Mouse (Mus musculus): Measurements from ENCODE around the gene Otx1. TPM values are rescaled to one million over a fixed set of nuclear protein-coding genes. Genes with fewer than 3 reads are reported as not detected.

The Otx1 gene
- polyA plus RNA-seq, 1 experiment from 2014 or later: 9.5 TPM

- Histone ChIP-seq H3K36me3 (no peaks in the 10 kb centered on the region), H3K27ac (peak overlapping the region; percentile 39; the same call in 1 of the 2 replicates), H3K4me1 (peaks cover 36% of the 10 kb centered on the region), H3K9me3 (no peaks in the 10 kb centered on the region), H3K27me3 (peaks cover 76% of the 10 kb centered on the region), H3K4me3 (peak overlapping the region; percentile 22), H3K4me2 (peak overlapping the region; percentile 45), H3K9ac (peak overlapping the region; percentile 46; the same call in 1 of the 2 replicates)
- no peak for ATAC-seq (ENCODE audit: insufficient number of reproducible peaks, insufficient read depth, low FRiP score, low TSS enrichment, low read depth)
- WGBS: 6% methylated on average over 20 of the region's 20 CpGs
Observed at GRCm38 (mm10) chr11:22007088-22007780, 4.5 kb upstream of the Otx1 start.

DNA sequence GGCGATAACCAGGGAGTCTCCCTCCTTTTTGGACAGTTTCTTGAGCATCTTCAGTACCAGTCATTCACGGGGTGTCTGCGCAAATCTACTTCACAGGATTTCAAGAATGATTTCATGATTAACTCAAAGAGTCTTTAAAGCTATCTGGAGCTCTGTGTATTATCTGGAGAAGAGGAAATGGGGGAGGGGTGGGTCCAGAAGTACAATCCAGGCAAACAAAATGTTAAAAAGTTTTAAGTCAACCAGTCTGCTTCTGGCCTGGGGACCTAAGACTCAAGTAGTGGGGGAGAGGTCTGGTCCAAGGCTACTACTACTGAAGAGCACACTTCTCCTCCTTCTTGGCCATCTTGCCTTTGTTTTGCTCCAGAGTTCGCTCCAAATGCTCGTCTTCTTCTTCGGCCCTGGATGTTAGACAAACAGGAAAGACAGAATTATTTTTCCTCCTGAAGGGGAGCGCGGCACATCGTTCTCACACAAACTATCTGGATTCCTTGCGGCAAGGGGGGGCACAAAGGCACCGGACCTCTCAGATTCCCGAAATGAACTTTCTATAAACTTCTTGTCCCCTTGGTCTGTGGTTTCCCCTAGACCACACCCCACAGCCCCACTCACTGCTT lies 3.9 kb upstream of the Otx1 start:
- peaks cover 83% of the 10 kb centered on the region for H3K27me3 ChIP-seq
- peak overlapping the region; percentile 45 for H3K4me2 ChIP-seq
- no peaks in the 10 kb centered on the region for H3K36me3 ChIP-seq
- peak overlapping the region; percentile 22 for H3K4me3 ChIP-seq
- 20% methylated on average over 12 of the region's 12 CpGs for WGBS
- H3K9ac ChIP-seq: peak overlapping the region; percentile 46; the same call in 1 of the 2 replicates
- peaks cover 42% of the 10 kb centered on the region for H3K4me1 ChIP-seq
- peak overlapping the region; percentile 39; the same call in 1 of the 2 replicates for H3K27ac ChIP-seq
- ATAC-seq (ENCODE audit: insufficient number of reproducible peaks, insufficient read depth, low FRiP score, low TSS enrichment, low read depth): no peak
- H3K9me3 ChIP-seq: no peaks in the 10 kb centered on the region

GRCm38 (mm10) chr11:22005281-22005870 lies 2.7 kb upstream of the Otx1 start:
- peak overlapping the region; percentile 11 for H3K4me2 ChIP-seq
- 0 out of 2 replicates have a peak overlapping the region, but pooled peaks have one; percentile 7 for H3K27ac ChIP-seq
- 13% methylated on average over 9 of the region's 9 CpGs for WGBS
- no peaks in the 10 kb centered on the region for H3K9me3 ChIP-seq
- peak overlapping the region; percentile 7; the same call in 1 of the 2 replicates for H3K4me3 ChIP-seq
- peaks cover 88% of the 10 kb centered on the region for H3K27me3 ChIP-seq
- ATAC-seq (ENCODE audit: insufficient number of reproducible peaks, insufficient read depth, low FRiP score, low TSS enrichment, low read depth): no peak
- H3K4me1 ChIP-seq: peaks cover 54% of the 10 kb centered on the region
- H3K9ac ChIP-seq: no peak overlapping the region
- H3K36me3 ChIP-seq: no peaks in the 10 kb centered on the region

DNA sequence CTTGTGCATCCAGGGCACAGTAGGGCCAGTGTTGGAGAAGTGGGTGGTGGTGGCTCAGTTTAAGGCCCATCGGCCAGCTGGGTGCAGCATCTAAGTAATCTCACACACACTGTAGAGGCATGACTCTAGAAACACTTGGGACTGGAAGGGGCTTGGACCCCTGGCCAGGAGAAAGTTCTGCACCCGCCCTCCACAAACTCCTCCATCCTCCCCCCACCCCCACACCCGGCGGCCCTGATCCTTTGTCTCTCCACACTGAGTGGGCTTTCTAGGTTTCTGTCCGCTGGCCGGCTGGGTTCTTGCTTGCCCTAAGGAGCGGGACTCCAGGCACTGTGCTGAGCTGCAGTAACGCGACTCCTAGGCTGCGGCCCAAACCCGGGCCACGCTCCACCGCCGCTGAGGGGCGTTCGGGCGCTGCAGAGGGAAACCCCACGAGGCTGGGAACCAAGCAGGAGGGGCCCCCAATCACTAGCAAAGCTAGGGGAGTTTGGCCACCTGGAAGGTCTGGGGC lies 1.7 kb upstream of the Otx1 start:
- Histone ChIP-seq H3K27ac (peak overlapping the region; percentile 51), H3K36me3 (no peaks in the 10 kb centered on the region), H3K9ac (0 out of 2 replicates have a peak overlapping the region, but pooled peaks have one; percentile 40), H3K27me3 (peaks cover 91% of the 10 kb centered on the region), H3K4me1 (peaks cover 55% of the 10 kb centered on the region), H3K9me3 (no peaks in the 10 kb centered on the region), H3K4me2 (peak overlapping the region; percentile 89), H3K4me3 (peak overlapping the region; percentile 24)
- peak; percentile 59; the same call in 1 of the 2 replicates for ATAC-seq (ENCODE audit: insufficient number of reproducible peaks, insufficient read depth, low FRiP score, low TSS enrichment, low read depth)
- 1% methylated on average over 18 of the region's 18 CpGs for whole genome bisulfite sequencing

- Histone ChIP-seq H3K9me3 (no peaks in the 10 kb centered on the region), H3K9ac (peak overlapping the region; percentile 76), H3K27me3 (peaks cover 96% of the 10 kb centered on the region), H3K4me3 (peak overlapping the region; percentile 56), H3K4me2 (peak overlapping the region; percentile 89), H3K27ac (peak overlapping the region; percentile 79), H3K36me3 (no peaks in the 10 kb centered on the region), H3K4me1 (peaks cover 55% of the 10 kb centered on the region)
- no peak for ATAC-seq (ENCODE audit: insufficient number of reproducible peaks, insufficient read depth, low FRiP score, low TSS enrichment, low read depth)
- WGBS: 0% methylated on average over 31 of the region's 31 CpGs
Observed at GRCm38 (mm10) chr11:22003341-22003981, 764 bp upstream of the Otx1 start.

DNA sequence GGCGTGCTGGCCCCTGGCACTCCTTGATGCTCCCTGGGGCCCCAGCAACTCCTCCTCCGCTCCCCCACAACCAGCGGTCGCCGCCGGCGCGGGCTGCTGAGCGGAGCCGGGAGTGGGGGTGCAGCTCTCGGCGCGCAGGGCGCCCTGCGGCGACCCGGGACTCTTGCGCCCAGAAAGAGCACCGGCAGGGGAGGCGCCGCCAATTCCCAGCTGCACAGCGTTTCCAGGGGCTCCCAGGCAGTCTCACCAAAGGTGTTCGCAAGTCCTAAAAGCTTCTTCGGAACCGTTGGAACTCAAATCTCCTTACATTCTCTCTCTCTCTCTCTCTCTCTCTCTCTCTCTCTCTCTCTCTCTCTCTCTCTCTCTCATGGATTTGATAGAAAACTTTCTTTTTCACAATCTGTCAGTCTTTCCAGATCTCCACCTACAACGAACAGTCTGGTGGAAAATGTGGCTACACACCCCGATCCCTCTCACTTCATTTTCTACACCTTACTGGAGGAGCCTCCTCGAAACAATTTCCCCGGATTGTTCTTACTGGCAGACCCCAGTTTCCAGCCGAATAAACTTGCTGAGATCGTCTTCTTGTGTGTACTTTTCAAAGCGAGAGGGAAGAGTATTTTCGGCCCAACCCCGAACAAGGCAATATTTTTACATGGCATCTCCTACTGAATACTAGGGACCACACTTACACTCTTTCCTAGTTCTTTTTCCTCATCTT lies 475 bp downstream of the Otx1 start:
- WGBS: under 1% methylated on average over 34 of the region's 34 CpGs
- no peak for ATAC-seq (ENCODE audit: insufficient number of reproducible peaks, insufficient read depth, low FRiP score, low TSS enrichment, low read depth)

GRCm38 (mm10) chr11:22001321-22002061 lies 1.2 kb downstream of the Otx1 start:
- 1% methylated on average over 50 of the region's 59 CpGs for WGBS

More for the DNA sequence above, 475 bp downstream of the Otx1 start:
- peak overlapping the region; percentile 89 for H3K4me2 ChIP-seq
- H3K27me3 ChIP-seq: peaks cover 96% of the 10 kb centered on the region
- H3K4me1 ChIP-seq: peaks cover 44% of the 10 kb centered on the region
- peak overlapping the region; percentile 76 for H3K27ac ChIP-seq
- peak overlapping the region; percentile 56 for H3K4me3 ChIP-seq
- H3K9ac ChIP-seq: peak overlapping the region; percentile 76
- no peaks in the 10 kb centered on the region for H3K36me3 ChIP-seq
- H3K9me3 ChIP-seq: no peaks in the 10 kb centered on the region

DNA sequence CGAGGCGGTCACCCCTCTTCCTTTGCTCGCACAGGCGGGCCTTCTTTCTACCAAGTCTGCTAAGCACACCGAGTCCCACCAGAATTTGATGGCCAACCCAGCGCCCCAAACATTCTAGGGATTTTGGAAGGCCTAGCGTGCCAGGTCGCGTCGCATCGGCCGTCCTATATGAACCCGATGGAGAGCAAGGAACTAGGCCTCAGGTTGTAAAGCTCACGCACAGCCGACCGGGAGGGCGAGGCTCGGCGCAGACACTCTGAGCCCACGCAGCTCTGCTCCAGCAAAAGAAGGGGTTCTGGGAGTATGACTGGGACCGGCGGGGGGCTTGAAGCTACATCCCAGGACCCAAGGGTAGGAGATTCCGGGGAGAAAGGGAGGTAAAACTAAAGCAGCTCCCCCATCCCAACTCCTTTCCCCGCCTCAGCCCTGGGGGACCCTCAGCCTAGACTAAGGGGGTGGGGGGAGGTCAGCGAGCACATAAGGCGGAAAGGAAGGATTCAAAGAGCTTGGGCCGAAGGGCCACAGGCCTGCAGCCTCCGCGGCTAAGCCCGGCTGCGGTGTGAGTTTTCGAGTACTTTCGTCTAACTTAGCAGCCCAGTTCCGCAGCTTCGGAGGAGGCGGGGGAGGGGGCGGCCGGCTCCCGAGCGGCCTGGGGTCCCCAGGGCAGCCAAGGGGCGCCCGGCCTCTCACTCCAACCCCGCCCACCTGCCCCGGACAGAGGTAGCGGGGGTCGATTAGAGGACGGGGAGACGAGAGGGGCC lies 2.2 kb downstream of the Otx1 start:
- Histone ChIP-seq H3K9ac (peak overlapping the region; percentile 74), H3K4me3 (peak overlapping the region; percentile 56), H3K4me1 (peaks cover 56% of the 10 kb centered on the region), H3K27me3 (peaks cover 96% of the 10 kb centered on the region), H3K27ac (peak overlapping the region; percentile 57), H3K36me3 (no peaks in the 10 kb centered on the region), H3K4me2 (peak overlapping the region; percentile 89), H3K9me3 (no peaks in the 10 kb centered on the region)
- 3% methylated on average over 48 of the region's 48 CpGs for WGBS
- ATAC-seq (ENCODE audit: insufficient number of reproducible peaks, insufficient read depth, low FRiP score, low TSS enrichment, low read depth): no peak

More at GRCm38 (mm10) chr11:22001321-22002061, 1.2 kb downstream of the Otx1 start:
- H3K4me1 ChIP-seq: peaks cover 46% of the 10 kb centered on the region
- peak; percentile 85 for ATAC-seq (ENCODE audit: insufficient number of reproducible peaks, insufficient read depth, low FRiP score, low TSS enrichment, low read depth)
- H3K9ac ChIP-seq: peak overlapping the region; percentile 76
- peak overlapping the region; percentile 56 for H3K4me3 ChIP-seq
- H3K4me2 ChIP-seq: peak overlapping the region; percentile 89
- H3K9me3 ChIP-seq: no peaks in the 10 kb centered on the region
- H3K27me3 ChIP-seq: peaks cover 96% of the 10 kb centered on the region
- peak overlapping the region; percentile 76 for H3K27ac ChIP-seq
- no peaks in the 10 kb centered on the region for H3K36me3 ChIP-seq

- ATAC-seq (ENCODE audit: insufficient number of reproducible peaks, insufficient read depth, low FRiP score, low TSS enrichment, low read depth): no peak
- Histone ChIP-seq H3K27ac (no peak overlapping the region; the same call in 1 of the 2 replicates), H3K9me3 (no peaks in the 10 kb centered on the region), H3K27me3 (peaks cover 97% of the 10 kb centered on the region), H3K36me3 (no peaks in the 10 kb centered on the region), H3K9ac (peak overlapping the region; percentile 74), H3K4me1 (peaks cover 56% of the 10 kb centered on the region), H3K4me2 (peak overlapping the region; percentile 89), H3K4me3 (peak overlapping the region; percentile 56)
- 7% methylated on average over 31 of the region's 31 CpGs for WGBS
Observed at GRCm38 (mm10) chr11:21999396-22000315, 3.0 kb downstream of the Otx1 start.

All from embryonic facial prominence, embryonic 13.5 days (tissue).